Mouse (Mus musculus): ENCODE measurements around the gene Cuedc2. TPM values are rescaled to one million over a fixed set of nuclear protein-coding genes. Genes with fewer than 3 reads are reported as not detected.

The Cuedc2 gene
- polyA plus RNA-seq, 1 experiment from 2014 or later, result 351 TPM

- WGBS, result 81% methylated on average over 3 of the region's 3 CpGs
- H3K27ac ChIP-seq (replicated peaks), result no peak overlapping the region
- H3K4me2 ChIP-seq (replicated peaks), result no peak overlapping the region
- no peaks in the 10 kb centered on the region for H3K9me3 ChIP-seq
- ATAC-seq (replicated peaks), result no peak
- H3K9ac ChIP-seq (replicated peaks), result no peak overlapping the region
- no peak overlapping the region for H3K4me3 ChIP-seq
- peaks cover 37% of the 10 kb centered on the region for H3K4me1 ChIP-seq
- H3K27me3 ChIP-seq, result no peaks in the 10 kb centered on the region
- H3K36me3 ChIP-seq, result peaks cover 18% of the 10 kb centered on the region; the same call in 1 of the 2 replicates
These were observed 4.6 kb downstream of the Cuedc2 start for GRCm38 (mm10) chr19:46333906-46334305.

- Histone ChIP-seq H3K27ac (replicated peaks) (no peak overlapping the region), H3K36me3 (peaks cover 18% of the 10 kb centered on the region; the same call in 1 of the 2 replicates), H3K4me2 (replicated peaks) (no peak overlapping the region), H3K4me1 (peaks cover 37% of the 10 kb centered on the region), H3K9ac (replicated peaks) (no peak overlapping the region), H3K27me3 (no peaks in the 10 kb centered on the region), H3K4me3 (no peak overlapping the region), H3K9me3 (no peaks in the 10 kb centered on the region)
- WGBS, result 30% methylated on average over 7 of the region's 7 CpGs
- ATAC-seq (replicated peaks), result no peak
These were observed 5.7 kb downstream of the Cuedc2 start for GRCm38 (mm10) chr19:46332721-46333339.

GRCm38 (mm10) chr19:46331936-46332335 lies 6.6 kb downstream of the Cuedc2 start:
- Histone ChIP-seq H3K4me2 (replicated peaks) (no peak overlapping the region), H3K27me3 (no peaks in the 10 kb centered on the region), H3K4me1 (peaks cover 36% of the 10 kb centered on the region), H3K9ac (replicated peaks) (no peak overlapping the region), H3K4me3 (no peak overlapping the region), H3K36me3 (peaks cover 18% of the 10 kb centered on the region; the same call in 1 of the 2 replicates), H3K9me3 (no peaks in the 10 kb centered on the region), H3K27ac (replicated peaks) (no peak overlapping the region)
- no peak for ATAC-seq (replicated peaks)
- 91% methylated on average over 3 of the region's 3 CpGs for WGBS

- H3K4me3 ChIP-seq, result no peak overlapping the region
- H3K9me3 ChIP-seq, result no peaks in the 10 kb centered on the region
- no peak overlapping the region for H3K4me2 ChIP-seq (replicated peaks)
- ATAC-seq (replicated peaks), result no peak
- peaks cover 18% of the 10 kb centered on the region; the same call in 1 of the 2 replicates for H3K36me3 ChIP-seq
- WGBS, result 90% methylated on average over 14 of the region's 14 CpGs
- no peak overlapping the region for H3K9ac ChIP-seq (replicated peaks)
- no peak overlapping the region for H3K27ac ChIP-seq (replicated peaks)
- peaks cover 36% of the 10 kb centered on the region for H3K4me1 ChIP-seq
- no peaks in the 10 kb centered on the region for H3K27me3 ChIP-seq
These were observed 7.2 kb downstream of the Cuedc2 start for GRCm38 (mm10) chr19:46331326-46331725.

GRCm38 (mm10) chr19:46330696-46331095 lies 7.8 kb downstream of the Cuedc2 start:
- no peak overlapping the region for H3K9ac ChIP-seq (replicated peaks)
- 95% methylated on average over 12 of the region's 12 CpGs for WGBS
- no peak overlapping the region for H3K4me2 ChIP-seq (replicated peaks)
- no peaks in the 10 kb centered on the region for H3K9me3 ChIP-seq
- H3K36me3 ChIP-seq, result peaks cover 18% of the 10 kb centered on the region; the same call in 1 of the 2 replicates
- no peaks in the 10 kb centered on the region for H3K27me3 ChIP-seq
- peaks cover 40% of the 10 kb centered on the region for H3K4me1 ChIP-seq
- no peak overlapping the region for H3K4me3 ChIP-seq
- H3K27ac ChIP-seq (replicated peaks), result no peak overlapping the region
- ATAC-seq (replicated peaks), result no peak

- ATAC-seq (replicated peaks), result no peak
- Histone ChIP-seq H3K4me2 (replicated peaks) (peak overlapping the region; percentile 99), H3K27me3 (no peaks in the 10 kb centered on the region), H3K4me3 (peak overlapping the region; percentile 71), H3K4me1 (peaks cover 48% of the 10 kb centered on the region), H3K9ac (replicated peaks) (no peak overlapping the region), H3K36me3 (peaks cover 18% of the 10 kb centered on the region; the same call in 1 of the 2 replicates), H3K27ac (replicated peaks) (no peak overlapping the region), H3K9me3 (no peaks in the 10 kb centered on the region)
- WGBS, result 7% methylated on average over 16 of the region's 16 CpGs
These were observed 8.6 kb downstream of the Cuedc2 start for GRCm38 (mm10) chr19:46329951-46330350.

GRCm38 (mm10) chr19:46329031-46329641 lies 9.4 kb downstream of the Cuedc2 start:
- Histone ChIP-seq H3K27ac (replicated peaks) (peak overlapping the region; percentile 99), H3K4me2 (replicated peaks) (peak overlapping the region; percentile 99), H3K9ac (replicated peaks) (peak overlapping the region; percentile 66), H3K4me1 (peaks cover 56% of the 10 kb centered on the region), H3K27me3 (0 out of 2 replicates have a peak, but pooled peaks cover 6% of the 10 kb centered on the region), H3K9me3 (no peaks in the 10 kb centered on the region), H3K4me3 (peak overlapping the region; percentile 71), H3K36me3 (peaks cover 18% of the 10 kb centered on the region; the same call in 1 of the 2 replicates)
- ATAC-seq (replicated peaks), result peak; percentile 17
- 1% methylated on average over 54 of the region's 54 CpGs for WGBS

- H3K4me1 ChIP-seq, result peaks cover 63% of the 10 kb centered on the region
- 0 out of 2 replicates have a peak, but pooled peaks cover 6% of the 10 kb centered on the region for H3K27me3 ChIP-seq
- under 1% methylated on average over 81 of the region's 81 CpGs for WGBS
- peak within 1 kb of the TSS; percentile 99 for H3K27ac ChIP-seq (replicated peaks)
- H3K9ac ChIP-seq (replicated peaks), result peak within 1 kb of the TSS; percentile 66
- H3K4me3 ChIP-seq, result peak within 1 kb of the TSS; percentile 71
- no peaks in the 10 kb centered on the region for H3K9me3 ChIP-seq
- ATAC-seq (replicated peaks), result peak; percentile 88
- peaks cover 18% of the 10 kb centered on the region; the same call in 1 of the 2 replicates for H3K36me3 ChIP-seq
- H3K4me2 ChIP-seq (replicated peaks), result peak within 1 kb of the TSS; percentile 99
These were observed 10.1 kb downstream of the Cuedc2 start, which contains the start of gene Fbxl15 for GRCm38 (mm10) chr19:46328081-46329030. TSS of gene Fbxl15 (plus strand) at chr19:46328184.

GRCm38 (mm10) chr19:46327531-46328064 lies 10.9 kb downstream of the Cuedc2 start:
- peaks cover 70% of the 10 kb centered on the region for H3K4me1 ChIP-seq
- H3K9me3 ChIP-seq, result no peaks in the 10 kb centered on the region
- no peak for ATAC-seq (replicated peaks)
- peak overlapping the region; percentile 99 for H3K4me2 ChIP-seq (replicated peaks)
- H3K4me3 ChIP-seq, result peak overlapping the region; percentile 71
- H3K9ac ChIP-seq (replicated peaks), result peak overlapping the region; percentile 66
- peaks cover 18% of the 10 kb centered on the region; the same call in 1 of the 2 replicates for H3K36me3 ChIP-seq
- H3K27ac ChIP-seq (replicated peaks), result peak overlapping the region; percentile 99
- 33% methylated on average over 14 of the region's 14 CpGs for WGBS
- H3K27me3 ChIP-seq, result 0 out of 2 replicates have a peak, but pooled peaks cover 6% of the 10 kb centered on the region

GRCm38 (mm10) chr19:46326756-46327305 lies 11.7 kb downstream of the Cuedc2 start, which contains the start of gene Psd:
TSS of gene Psd (minus strand) at chr19:46327156.
- Histone ChIP-seq H3K27ac (replicated peaks) (peak within 1 kb of the TSS; percentile 99), H3K36me3 (peaks cover 18% of the 10 kb centered on the region; the same call in 1 of the 2 replicates), H3K27me3 (0 out of 2 replicates have a peak, but pooled peaks cover 6% of the 10 kb centered on the region), H3K4me3 (peak within 1 kb of the TSS; percentile 71), H3K9me3 (no peaks in the 10 kb centered on the region), H3K4me1 (peaks cover 75% of the 10 kb centered on the region), H3K9ac (replicated peaks) (peak within 1 kb of the TSS; percentile 66), H3K4me2 (replicated peaks) (peak within 1 kb of the TSS; percentile 99)
- under 1% methylated on average over 35 of the region's 35 CpGs for WGBS
- 0 out of 2 replicates have a peak, but pooled peaks have one; percentile 3 for ATAC-seq (replicated peaks)
